Mouse (Mus musculus) embryonic facial prominence, embryonic 14.5 days (tissue): ENCODE measurements at regions not wholly inside any gene's neighbourhood (a gene's known extent, or its start where the extent isn't known, plus 50 kb on each side); places are given as distances from the start of the nearest gene placed in this dataset.
A peak's percentile ranks its signal among the peaks of the same experiment; 100 is the strongest.

ENCODE experiments used
- ATAC-seq: fragments of 200-750 bp; cut with Nextera tagmentation; 2 replicates; pipeline ENCODE4 v1.8.0; 2017; ENCODE audit warnings: low read depth, moderate number of reproducible peaks, moderate TSS enrichment
- DNase-seq: peaks from one replicate; pipeline ENCODE4 v3.0.0-alpha.2; 2015; ENCODE audit warnings: low spot score
- H3K27ac ChIP-seq: fragments of 300-500 bp; sonication (generic); replicated peaks from 2 replicates; pipeline ENCODE4 v1.5.1; 2014; ENCODE audit warnings: low read depth, mild to moderate bottlenecking, low read length, moderate library complexity
- H3K27me3 ChIP-seq: fragments of 300-500 bp; sonication (generic); replicated peaks from 2 replicates; pipeline ENCODE4 v1.6.1; 2014; ENCODE audit warnings: low read length; ENCODE audit not compliant: control insufficient read depth, insufficient read depth
- H3K36me3 ChIP-seq: fragments of 300-500 bp; sonication (generic); 2 replicates; pipeline ENCODE4 v1.6.1; 2014; ENCODE audit warnings: low read length, mixed read lengths; ENCODE audit not compliant: control insufficient read depth, insufficient read depth
- H3K4me1 ChIP-seq: fragments of 300-500 bp; sonication (generic); 2 replicates; pipeline ENCODE4 v1.6.1; 2014; ENCODE audit warnings: antibody characterized with exemption, low read length; ENCODE audit not compliant: control insufficient read depth, insufficient read depth
- H3K4me2 ChIP-seq: fragments of 300-500 bp; sonication (generic); 2 replicates; pipeline ENCODE4 v1.6.1; 2014; ENCODE audit warnings: low read depth, mild to moderate bottlenecking, low read length, moderate library complexity, mixed read lengths
- H3K4me3 ChIP-seq: fragments of 300-500 bp; sonication (generic); 2 replicates; pipeline ENCODE4 v1.5.1; 2014; ENCODE audit warnings: low read depth, mild to moderate bottlenecking, low read length
- H3K9ac ChIP-seq: fragments of 300-500 bp; sonication (generic); 2 replicates; pipeline ENCODE4 v1.6.1; 2014; ENCODE audit warnings: low read depth, mild to moderate bottlenecking, low read length, moderate library complexity, mixed read lengths
- H3K9me3 ChIP-seq: fragments of 300-500 bp; sonication (generic); 2 replicates; pipeline ENCODE4 v1.6.1; 2016; ENCODE audit warnings: low read length; ENCODE audit not compliant: control insufficient read depth
- WGBS: fragments of 180-500 bp; shearing (Covaris S2); extraction: QIAGEN DNeasy Blood & Tissue Kit; methylation state at CpG from one replicate; pipeline ENCODE4 v1.1.7; 2014; 5-methylcytosine and 5-hydroxymethylcytosine counted together

DNA sequence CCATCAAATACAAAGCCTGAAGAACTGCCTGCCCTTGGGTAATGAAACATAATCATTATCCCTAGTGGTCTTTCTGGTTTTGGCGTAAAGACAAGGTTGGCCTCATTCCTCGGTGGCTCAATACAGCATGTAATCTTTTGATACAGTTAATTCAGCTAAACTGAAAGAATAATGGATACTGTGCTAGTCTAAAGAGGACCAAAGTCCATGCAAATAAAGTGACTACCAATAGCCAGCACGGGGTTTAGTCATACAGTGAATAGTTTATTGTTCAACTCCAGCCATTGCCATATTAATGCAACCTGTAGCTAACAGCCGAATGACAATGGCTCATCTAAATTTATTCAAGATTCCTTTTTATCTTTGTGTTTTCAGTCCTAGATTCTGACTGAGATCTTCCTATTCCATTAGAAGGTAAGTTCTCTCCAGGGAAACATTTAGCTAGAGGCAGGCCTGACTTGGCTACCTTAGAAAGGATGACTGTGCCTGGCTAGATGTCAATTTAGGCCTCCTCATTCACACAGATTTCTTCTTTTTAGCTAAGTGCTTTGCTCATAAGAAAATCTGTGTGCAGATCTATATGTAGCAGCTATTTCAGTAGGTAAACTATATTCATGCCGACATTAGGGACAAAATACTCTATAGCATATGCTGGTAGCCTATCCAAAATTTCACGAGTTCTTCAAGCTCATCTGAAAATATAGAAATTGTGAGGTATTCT, 74.4 kb downstream of the Arrdc3 start:
- H3K4me1 ChIP-seq = 0 out of 2 replicates have a peak, but pooled peaks cover 2% of the 10 kb centered on the region
- ATAC-seq = no peak
- no peak overlapping the region for H3K4me3 ChIP-seq
- 76% methylated on average over 6 of the region's 6 CpGs for WGBS
- no peaks in the 10 kb centered on the region for H3K9me3 ChIP-seq
- H3K27ac ChIP-seq = no peak overlapping the region
- H3K27me3 ChIP-seq = no peaks in the 10 kb centered on the region
- no peak overlapping the region for H3K9ac ChIP-seq
- no peaks in the 10 kb centered on the region for H3K36me3 ChIP-seq
- H3K4me2 ChIP-seq = no peak overlapping the region
- DNase-seq = no peak

DNA sequence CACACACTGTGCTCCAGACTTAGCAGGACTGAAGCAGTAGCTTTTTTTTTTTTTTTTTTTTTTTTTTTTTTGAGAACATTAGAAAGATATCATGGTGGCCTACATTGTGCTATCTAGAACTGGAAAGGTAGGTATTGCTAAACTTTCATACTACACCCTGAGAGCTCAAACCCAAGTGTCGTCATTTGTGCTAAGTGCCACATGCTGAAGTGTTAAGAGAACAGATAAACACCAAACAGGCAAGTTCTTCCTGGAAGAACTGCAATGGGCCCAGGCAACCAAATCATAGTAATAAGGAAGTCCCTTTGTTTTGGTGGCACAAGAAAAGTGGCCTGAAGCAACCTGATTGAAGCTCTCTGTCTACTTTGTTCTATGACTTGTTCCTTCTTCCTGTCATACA, 76.6 kb downstream of the Arrdc3 start:
- Histone ChIP-seq H3K4me3 (no peak overlapping the region), H3K4me1 (peaks cover 6% of the 10 kb centered on the region; the same call in 1 of the 2 replicates), H3K9me3 (no peaks in the 10 kb centered on the region), H3K27me3 (no peaks in the 10 kb centered on the region), H3K9ac (no peak overlapping the region), H3K27ac (no peak overlapping the region), H3K4me2 (no peak overlapping the region), H3K36me3 (no peaks in the 10 kb centered on the region)
- 83% methylated on average over 1 of the region's 1 CpGs for WGBS
- no peak for ATAC-seq
- DNase-seq = no peak

DNA sequence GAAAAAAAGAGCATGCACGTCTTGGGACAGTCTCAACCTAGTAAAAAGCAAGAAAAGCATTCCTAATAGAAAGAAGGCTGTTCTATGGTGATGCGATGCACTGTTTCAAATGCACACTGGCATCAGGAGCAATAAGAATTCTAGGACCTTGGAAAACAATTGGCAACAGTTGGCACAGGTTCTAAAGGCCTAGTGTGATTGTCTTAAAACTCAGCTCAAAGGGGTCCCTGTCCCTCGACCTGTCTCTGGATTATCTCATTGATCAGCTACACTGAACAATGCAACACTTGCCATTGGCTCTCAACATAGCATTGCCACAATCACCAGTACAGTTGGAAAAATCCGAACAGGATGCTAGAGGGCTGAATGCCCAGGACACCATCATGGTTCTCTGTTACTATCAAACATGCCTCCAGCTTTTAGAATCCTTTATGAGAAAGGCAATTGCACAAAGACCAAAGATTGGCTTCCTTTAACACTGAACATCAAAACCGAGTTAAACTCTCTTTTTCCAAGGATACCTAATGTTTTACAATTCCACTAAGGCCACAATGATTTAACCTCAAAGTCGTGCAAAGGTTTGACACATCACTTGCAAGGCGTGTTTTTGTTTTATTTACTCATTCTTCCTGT, 78.9 kb downstream of the Arrdc3 start:
- ATAC-seq = no peak
- Histone ChIP-seq H3K4me2 (peak overlapping the region; percentile 75), H3K4me1 (peaks cover 6% of the 10 kb centered on the region; the same call in 1 of the 2 replicates), H3K27me3 (no peaks in the 10 kb centered on the region), H3K27ac (no peak overlapping the region; the same call in 1 of the 2 replicates), H3K4me3 (peak overlapping the region; percentile 52), H3K9ac (peak overlapping the region; percentile 75), H3K9me3 (no peaks in the 10 kb centered on the region), H3K36me3 (no peaks in the 10 kb centered on the region)
- WGBS = 51% methylated on average over 7 of the region's 7 CpGs
- DNase-seq = no peak

DNA sequence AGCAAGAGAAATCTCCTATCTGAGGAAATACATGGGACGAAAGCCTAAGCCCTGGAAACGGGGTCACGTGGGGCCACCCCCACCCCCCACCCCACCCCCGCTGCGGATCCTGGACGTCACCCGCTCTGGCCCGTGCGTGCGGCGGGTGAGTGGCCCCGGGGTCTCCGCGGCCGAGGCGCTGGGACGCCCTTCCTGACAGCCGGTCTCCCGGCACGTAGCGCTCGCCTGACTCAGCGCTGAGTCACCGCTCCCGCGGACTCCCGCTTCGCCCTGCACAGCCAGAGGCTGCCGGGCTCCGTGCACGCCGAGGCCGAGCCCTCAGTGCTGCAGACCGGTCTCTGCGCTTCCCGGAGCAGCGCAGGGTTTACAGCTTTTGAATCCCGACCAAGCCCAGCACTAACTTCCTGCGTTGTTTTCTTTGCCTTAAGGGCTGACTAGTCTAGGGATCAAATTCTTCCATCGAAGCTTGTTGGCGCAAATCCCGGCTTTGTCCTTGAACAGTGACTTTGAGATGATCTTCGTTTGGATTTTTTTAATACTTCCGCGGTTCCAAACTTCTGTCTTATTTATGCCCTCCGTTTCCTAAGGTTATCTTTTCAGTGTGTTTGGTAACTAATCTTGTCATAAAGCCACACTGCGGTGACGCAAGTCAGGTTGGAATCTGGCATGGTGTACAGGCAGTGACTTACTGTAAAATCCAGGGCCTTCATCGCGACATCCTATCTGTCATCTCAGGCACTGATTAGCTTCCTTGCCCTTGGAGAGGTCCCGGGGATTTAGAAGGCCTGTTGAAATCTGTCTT, 79.8 kb downstream of the Arrdc3 start:
- Histone ChIP-seq H3K27me3 (no peaks in the 10 kb centered on the region), H3K4me3 (peak overlapping the region; percentile 52), H3K36me3 (no peaks in the 10 kb centered on the region), H3K4me1 (peaks cover 6% of the 10 kb centered on the region; the same call in 1 of the 2 replicates), H3K9ac (peak overlapping the region; percentile 75), H3K27ac (peak overlapping the region; percentile 89), H3K9me3 (no peaks in the 10 kb centered on the region), H3K4me2 (peak overlapping the region; percentile 75)
- peak; percentile 90 for DNase-seq
- peak; percentile 97 for ATAC-seq
- WGBS = 7% methylated on average over 20 of the region's 51 CpGs

DNA sequence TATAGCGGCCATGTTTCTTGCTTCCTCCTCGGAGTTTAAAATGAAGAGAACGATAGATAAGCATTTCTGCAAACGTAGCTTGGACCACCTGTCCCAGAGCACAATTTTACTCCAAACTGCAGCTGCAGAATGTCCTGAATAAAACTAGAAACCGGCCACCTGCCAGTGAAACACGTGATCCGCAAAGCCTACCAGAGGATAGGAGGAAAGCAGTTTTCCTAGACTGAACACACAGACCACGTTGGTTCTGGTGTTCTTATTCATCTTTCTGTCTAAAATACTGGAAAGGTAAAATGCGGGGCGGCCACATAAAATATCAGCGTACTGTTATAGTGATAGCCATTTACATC, 80.4 kb downstream of the Arrdc3 start:
- DNase-seq (peak; percentile 47), ATAC-seq (no peak)
- 68% methylated on average over 11 of the region's 11 CpGs for WGBS
- H3K9me3 ChIP-seq = no peaks in the 10 kb centered on the region
- 0 out of 2 replicates have a peak overlapping the region, but pooled peaks have one; percentile 52 for H3K4me3 ChIP-seq
- no peaks in the 10 kb centered on the region for H3K27me3 ChIP-seq
- no peaks in the 10 kb centered on the region for H3K36me3 ChIP-seq
- peak overlapping the region; percentile 75; the same call in 1 of the 2 replicates for H3K9ac ChIP-seq
- peak overlapping the region; percentile 89; the same call in 1 of the 2 replicates for H3K27ac ChIP-seq
- peak overlapping the region; percentile 75 for H3K4me2 ChIP-seq
- H3K4me1 ChIP-seq = peaks cover 6% of the 10 kb centered on the region; the same call in 1 of the 2 replicates

DNA sequence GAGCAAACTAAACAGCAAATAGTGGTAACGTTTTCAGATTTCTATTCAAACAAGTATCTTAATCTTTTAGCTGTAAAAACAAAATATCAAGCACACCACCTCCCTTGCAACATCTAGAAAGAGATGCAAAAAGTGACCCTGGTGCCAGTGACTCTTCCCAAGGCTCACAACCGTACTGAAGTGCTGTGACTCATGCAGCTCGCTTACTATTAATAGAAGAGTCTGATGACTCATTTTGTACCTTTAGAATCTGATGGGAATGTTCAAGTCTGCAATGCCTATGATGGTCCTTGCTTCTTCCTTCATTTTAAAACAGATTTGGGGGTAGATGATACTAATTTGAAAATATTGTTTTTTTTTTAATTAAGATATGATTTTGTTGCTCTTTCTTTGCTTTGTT, 88.5 kb downstream of the Arrdc3 start:
- no peak for ATAC-seq
- DNase-seq = no peak
- 79% methylated on average over 3 of the region's 3 CpGs for WGBS
- Histone ChIP-seq H3K4me3 (no peak overlapping the region), H3K4me2 (no peak overlapping the region), H3K36me3 (no peaks in the 10 kb centered on the region), H3K27ac (no peak overlapping the region), H3K9me3 (no peaks in the 10 kb centered on the region), H3K9ac (no peak overlapping the region), H3K27me3 (no peaks in the 10 kb centered on the region), H3K4me1 (no peaks in the 10 kb centered on the region)

DNA sequence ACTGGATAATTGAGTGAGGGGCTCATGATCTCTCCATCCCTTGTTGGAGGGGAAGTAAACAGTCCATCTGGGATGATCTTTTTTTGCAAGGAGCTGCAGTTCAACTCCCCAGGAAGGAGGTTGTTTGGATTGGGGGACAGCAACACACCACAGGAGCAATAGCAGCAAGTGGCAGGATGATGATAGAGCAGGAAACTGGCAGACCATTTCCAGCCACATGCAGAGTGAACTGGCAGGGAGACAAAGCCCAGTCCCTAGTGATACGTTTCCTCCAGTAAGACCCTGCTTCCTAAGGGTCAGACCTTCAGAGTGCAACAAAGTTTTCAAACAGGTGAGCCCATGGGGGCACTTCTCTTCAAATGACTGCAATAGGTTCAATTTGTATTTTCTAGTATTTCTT, 91.2 kb downstream of the Arrdc3 start:
- DNase-seq = no peak
- no peak for ATAC-seq

DNA sequence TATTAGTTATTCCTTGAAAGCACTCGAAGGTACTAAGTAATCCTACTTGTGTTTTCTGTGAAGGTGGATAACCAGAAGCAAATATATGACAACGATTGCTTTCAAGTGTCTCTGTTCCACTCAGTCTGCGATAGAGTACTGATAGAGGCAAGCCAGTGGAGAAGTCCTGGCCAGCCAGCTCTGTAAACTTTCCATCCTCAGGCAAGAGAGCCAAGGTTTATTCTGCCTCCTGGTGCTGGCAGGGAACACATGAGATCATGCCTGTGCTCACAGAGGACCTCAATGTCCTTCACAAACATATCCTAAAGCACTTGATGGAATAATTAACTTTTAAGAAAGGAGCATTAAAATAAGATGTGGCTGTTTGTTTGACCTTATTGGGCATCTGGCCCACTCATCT, 94.1 kb downstream of the Arrdc3 start:
- Histone ChIP-seq H3K27me3 (no peaks in the 10 kb centered on the region), H3K36me3 (no peaks in the 10 kb centered on the region), H3K4me1 (no peaks in the 10 kb centered on the region), H3K9me3 (no peaks in the 10 kb centered on the region), H3K4me3 (no peak overlapping the region), H3K9ac (no peak overlapping the region), H3K27ac (no peak overlapping the region), H3K4me2 (no peak overlapping the region)
- ATAC-seq = no peak
- WGBS = 87% methylated on average over 3 of the region's 3 CpGs
- DNase-seq = no peak

More for the DNA sequence above, 91.2 kb downstream of the Arrdc3 start:
- H3K4me2 ChIP-seq = no peak overlapping the region
- no peak overlapping the region for H3K4me3 ChIP-seq
- H3K27me3 ChIP-seq = no peaks in the 10 kb centered on the region
- no peaks in the 10 kb centered on the region for H3K9me3 ChIP-seq
- H3K27ac ChIP-seq = no peak overlapping the region
- WGBS = 50% methylated on average over 1 of the region's 1 CpGs
- H3K4me1 ChIP-seq = no peaks in the 10 kb centered on the region
- H3K9ac ChIP-seq = no peak overlapping the region
- H3K36me3 ChIP-seq = no peaks in the 10 kb centered on the region
